Mouse (Mus musculus) limb, embryonic 14.5 days (tissue): ENCODE results near the gene Olfr644. TPM values are rescaled to one million over a fixed set of nuclear protein-coding genes. Genes with fewer than 3 reads are reported as not detected.

Experiments
- ATAC-seq: fragments of 200-750 bp; cut with Nextera tagmentation; 2 replicates; pipeline ENCODE4 v1.8.0; 2017; ENCODE audit warnings: low read depth, moderate number of reproducible peaks, moderate TSS enrichment; ENCODE audit not compliant: low FRiP score
- DNase-seq: peaks from one replicate; pipeline ENCODE4 v3.0.0-alpha.2; 2015; ENCODE audit warnings: low spot score
- H3K27ac ChIP-seq: fragments of 300-500 bp; sonication (generic); replicated peaks from 2 replicates; pipeline ENCODE4 v1.5.1; 2014; ENCODE audit warnings: low read depth, mild to moderate bottlenecking, low read length, moderate library complexity, mixed read lengths
- H3K27me3 ChIP-seq: fragments of 300-500 bp; sonication (generic); 2 replicates; pipeline ENCODE4 v1.6.1; 2014; ENCODE audit warnings: low read length, mixed read lengths; ENCODE audit not compliant: control insufficient read depth, insufficient read depth
- H3K36me3 ChIP-seq: fragments of 300-500 bp; sonication (generic); 2 replicates; pipeline ENCODE4 v1.6.1; 2014; ENCODE audit warnings: mild to moderate bottlenecking, low read length, moderate library complexity, mixed read lengths; ENCODE audit not compliant: control insufficient read depth, insufficient read depth
- H3K4me1 ChIP-seq: fragments of 300-500 bp; sonication (generic); 2 replicates; pipeline ENCODE4 v1.6.1; 2014; ENCODE audit warnings: antibody characterized with exemption, low read length, mixed read lengths; ENCODE audit not compliant: control insufficient read depth, insufficient read depth
- H3K4me2 ChIP-seq: fragments of 300-500 bp; sonication (generic); replicated peaks from 2 replicates; pipeline ENCODE4 v1.6.1; 2014; ENCODE audit warnings: low read depth, mild to moderate bottlenecking, low read length, moderate library complexity; ENCODE audit not compliant: severe bottlenecking
- H3K4me3 ChIP-seq: fragments of 300-500 bp; sonication (generic); replicated peaks from 2 replicates; pipeline ENCODE4 v1.5.1; 2014; ENCODE audit warnings: low read length
- H3K9ac ChIP-seq: fragments of 300-500 bp; sonication (generic); 2 replicates; pipeline ENCODE4 v1.6.1; 2014; ENCODE audit warnings: mild to moderate bottlenecking, low read depth, low read length, moderate library complexity; ENCODE audit not compliant: severe bottlenecking
- H3K9me3 ChIP-seq: fragments of 300-500 bp; sonication (generic); 2 replicates; pipeline ENCODE4 v1.6.1; 2016; ENCODE audit warnings: low read length; ENCODE audit not compliant: control insufficient read depth
- POLR2A ChIP-seq: fragments of 200-500 bp; IDR thresholded peaks from 2 replicates; pipeline ENCODE4 v1.8.0; 2012; ENCODE audit warnings: inconsistent platforms, mild to moderate bottlenecking, moderate library complexity, borderline replicate concordance; ENCODE audit not compliant: insufficient read depth, insufficient read length; ENCODE audit errors: extremely low read depth
- WGBS: fragments of 180-500 bp; shearing (Covaris S2); extraction: QIAGEN DNeasy Blood & Tissue Kit; methylation state at CpG from one replicate; pipeline ENCODE4 v1.1.7; 2014; 5-methylcytosine and 5-hydroxymethylcytosine counted together
- polyA plus RNA-seq, 2 experiments: library from polyadenylated mRNA; depleted of rRNA in 1 of 2; stranded (reverse) in 1 of 2; unstranded in 1 of 2; fragments of >200 nt; fragmentation: Nextera tagmentation in 1 of 2; extraction: Ambion mirVana in 1 of 2; gene quantifications; 2 replicates each; pipeline versions ENCODE4 v1.2.1 to v1.2.3; 2012 to 2014

The Olfr644 gene
- polyA plus RNA-seq, 2 experiments, result not detected

GRCm38 (mm10) chr7:104059215-104059614 is 12.5 kb downstream of the Olfr644 start:
- Histone ChIP-seq H3K4me2 (no peak overlapping the region), H3K4me1 (no peaks in the 10 kb centered on the region), H3K36me3 (no peaks in the 10 kb centered on the region), H3K9me3 (no peaks in the 10 kb centered on the region), H3K9ac (no peak overlapping the region), H3K27me3 (no peaks in the 10 kb centered on the region), H3K4me3 (no peak overlapping the region), H3K27ac (no peak overlapping the region)
- 78% methylated on average over 1 of the region's 1 CpGs for WGBS
- TF ChIP-seq POLR2A, result no peak
- DNase-seq (no peak), ATAC-seq (no peak)

GRCm38 (mm10) chr7:104052566-104052965 is 19.1 kb downstream of the Olfr644 start, which contains the start of gene Olfr642:
Gene Olfr642 (minus strand): TSS chr7:104052666.
- no peak for ATAC-seq
- no peaks in the 10 kb centered on the region for H3K36me3 ChIP-seq
- no peaks in the 10 kb centered on the region for H3K9me3 ChIP-seq
- no peaks in the 10 kb centered on the region for H3K27me3 ChIP-seq
- H3K4me1 ChIP-seq, result no peaks in the 10 kb centered on the region
- H3K9ac ChIP-seq, result no peak within 1 kb of the TSS
- H3K4me2 ChIP-seq, result no peak within 1 kb of the TSS
- no peak within 1 kb of the TSS for H3K4me3 ChIP-seq
- no peak for DNase-seq
- WGBS, result 75% methylated on average over 1 of the region's 1 CpGs
- TF ChIP-seq POLR2A, result no peak
- H3K27ac ChIP-seq, result no peak within 1 kb of the TSS

GRCm38 (mm10) chr7:104050745-104051144 is 20.9 kb downstream of the Olfr644 start:
- WGBS, result 86% methylated on average over 4 of the region's 4 CpGs
- no peaks in the 10 kb centered on the region for H3K4me1 ChIP-seq
- no peaks in the 10 kb centered on the region for H3K9me3 ChIP-seq
- DNase-seq (no peak), ATAC-seq (no peak)
- no peaks in the 10 kb centered on the region for H3K27me3 ChIP-seq
- H3K4me3 ChIP-seq, result no peak overlapping the region
- no peak overlapping the region for H3K4me2 ChIP-seq
- TF ChIP-seq POLR2A, result no peak
- H3K9ac ChIP-seq, result no peak overlapping the region
- H3K27ac ChIP-seq, result no peak overlapping the region
- H3K36me3 ChIP-seq, result no peaks in the 10 kb centered on the region

GRCm38 (mm10) chr7:104035145-104035544 is 36.5 kb downstream of the Olfr644 start, which contains the start of gene Olfr641:
Gene Olfr641 (plus strand): TSS chr7:104035445.
- ATAC-seq (no peak), DNase-seq (no peak)
- 55% methylated on average over 1 of the region's 1 CpGs for WGBS
- no peak for TF ChIP-seq POLR2A
- no peaks in the 10 kb centered on the region for H3K27me3 ChIP-seq
- no peak within 1 kb of the TSS for H3K9ac ChIP-seq
- no peaks in the 10 kb centered on the region for H3K36me3 ChIP-seq
- H3K9me3 ChIP-seq, result no peaks in the 10 kb centered on the region
- no peak within 1 kb of the TSS for H3K4me3 ChIP-seq
- no peaks in the 10 kb centered on the region for H3K4me1 ChIP-seq
- no peak within 1 kb of the TSS for H3K27ac ChIP-seq
- no peak within 1 kb of the TSS for H3K4me2 ChIP-seq

- Histone ChIP-seq H3K4me2 (no peak overlapping the region), H3K27me3 (no peaks in the 10 kb centered on the region), H3K4me1 (no peaks in the 10 kb centered on the region), H3K36me3 (no peaks in the 10 kb centered on the region), H3K9ac (no peak overlapping the region), H3K27ac (no peak overlapping the region), H3K9me3 (no peaks in the 10 kb centered on the region), H3K4me3 (no peak overlapping the region)
- TF ChIP-seq POLR2A, result no peak
- WGBS, result 74% methylated on average over 3 of the region's 3 CpGs
- ATAC-seq (no peak), DNase-seq (no peak)
These were observed 44.7 kb downstream of the Olfr644 start for GRCm38 (mm10) chr7:104026978-104027377.

GRCm38 (mm10) chr7:104025473-104025872 is 46.2 kb downstream of the Olfr644 start, which contains the start of gene Olfr640:
Gene Olfr640 (minus strand): TSS chr7:104025573.
- Histone ChIP-seq H3K4me2 (no peak within 1 kb of the TSS), H3K27me3 (no peaks in the 10 kb centered on the region), H3K4me3 (no peak within 1 kb of the TSS), H3K9ac (no peak within 1 kb of the TSS), H3K9me3 (no peaks in the 10 kb centered on the region), H3K36me3 (no peaks in the 10 kb centered on the region), H3K27ac (no peak within 1 kb of the TSS), H3K4me1 (no peaks in the 10 kb centered on the region)
- ATAC-seq (no peak), DNase-seq (no peak)
- 74% methylated on average over 6 of the region's 6 CpGs for WGBS
- no peak for TF ChIP-seq POLR2A
